33 mouse cellular contexts compared by ENCODE assay signal in the genomic region with DNA sequence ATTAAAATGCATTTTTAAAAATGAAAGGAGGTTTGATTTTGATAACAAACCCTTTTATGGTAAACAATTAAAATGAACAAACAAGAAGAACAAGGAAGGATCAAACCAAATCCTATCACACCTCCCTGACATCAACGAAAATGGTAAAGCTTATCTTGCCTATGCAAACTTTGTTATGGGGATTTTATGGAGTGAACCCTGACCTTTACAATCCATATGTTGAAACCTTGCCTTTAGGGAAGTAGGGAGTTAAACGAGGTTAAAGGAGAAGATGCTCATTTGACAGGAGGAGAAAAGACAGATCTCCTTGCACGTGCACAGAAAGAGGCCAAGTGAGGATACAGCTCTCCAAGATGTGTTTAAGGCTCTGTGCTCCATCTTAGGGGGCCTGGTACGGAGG.
"Had no signal": no experiment of that assay in that cellular context is flagged by ENCODE, and none has a peak within 500 bp of the region (broad histone marks: within the 10 kb centered on the region; RNA-seq: fewer than 3 reads in every experiment).

No protein-coding gene starts in this region.

- H3K4me1 ChIP-seq: heart, embryonic 10.5 days; heart, embryonic 13.5 days; heart, embryonic 15.5 days; hindbrain, embryonic 10.5 days; hindbrain, embryonic 12.5 days; hindbrain, embryonic 13.5 days; hindbrain, embryonic 15.5 days; kidney, embryonic 15.5 days had no signal

- H3K4me3 ChIP-seq: heart, embryonic 10.5 days; heart, embryonic 13.5 days; heart, embryonic 15.5 days; hindbrain, embryonic 10.5 days; hindbrain, embryonic 12.5 days; hindbrain, embryonic 13.5 days; hindbrain, embryonic 15.5 days; kidney, embryonic 15.5 days; layer of hippocampus, adult 2 months; left cerebral cortex, adult 2 months had no signal

- H3K9ac ChIP-seq: heart, embryonic 13.5 days; heart, embryonic 15.5 days; hindbrain, embryonic 12.5 days; hindbrain, embryonic 13.5 days; hindbrain, embryonic 14.5 days; hindbrain, embryonic 15.5 days; kidney, embryonic 15.5 days had no signal

- H3K27me3 ChIP-seq: heart, embryonic 13.5 days; heart, embryonic 15.5 days; hindbrain, embryonic 12.5 days; hindbrain, embryonic 13.5 days; hindbrain, embryonic 15.5 days; kidney, embryonic 15.5 days had no signal

- H3K4me2 ChIP-seq: heart, embryonic 11.5 days; heart, embryonic 13.5 days; heart, embryonic 15.5 days; hindbrain, embryonic 12.5 days; hindbrain, embryonic 13.5 days; hindbrain, embryonic 14.5 days; hindbrain, embryonic 15.5 days; kidney, embryonic 15.5 days had no signal

- H3K9me3 ChIP-seq: heart, embryonic 10.5 days; heart, embryonic 13.5 days; heart, embryonic 15.5 days; hindbrain, embryonic 10.5 days; hindbrain, embryonic 12.5 days; hindbrain, embryonic 13.5 days; hindbrain, embryonic 15.5 days; kidney, embryonic 15.5 days had no signal

- DNase-seq: heart, postnatal 10 days; heart, postnatal 14 days; heart, postnatal 36 days; heart, postnatal 4 days; kidney, adult 11 months; kidney, adult 18-20 months; kidney, adult 2 months; kidney, adult 8-10 months; kidney, adult 9 months; kidney, postnatal 10 days; kidney, postnatal 14 days; kidney, postnatal 25 days; kidney, postnatal 36 days; kidney, postnatal 4 days; layer of hippocampus, adult 9-11 months; layer of hippocampus, postnatal 36 days had no signal

- H3K36me3 ChIP-seq: heart, embryonic 10.5 days; heart, embryonic 13.5 days; heart, embryonic 15.5 days; hindbrain, embryonic 10.5 days; hindbrain, embryonic 12.5 days; hindbrain, embryonic 13.5 days; hindbrain, embryonic 15.5 days; kidney, embryonic 15.5 days had no signal

- H3K27ac ChIP-seq: heart, embryonic 10.5 days; heart, embryonic 13.5 days; heart, embryonic 15.5 days; hindbrain, embryonic 10.5 days; hindbrain, embryonic 12.5 days; hindbrain, embryonic 13.5 days; hindbrain, embryonic 14.5 days; hindbrain, embryonic 15.5 days; hindbrain, postnatal 0 days; kidney, embryonic 15.5 days; kidney, postnatal 0 days; layer of hippocampus, adult 2 months; left cerebral cortex, adult 2 months had no signal

- ATAC-seq: hindbrain, embryonic 16.5 days; hindbrain, postnatal 0 days; inflammation-experienced regulatory T-cells, adult 6 months; intestine, postnatal 0 days had no signal
